Mouse (Mus musculus) lung, postnatal 0 days (tissue): ENCODE results near the gene Nthl1.

Source experiments
- CTCF ChIP-seq: IDR thresholded peaks from 2 replicates; pipeline ENCODE4 v1.5.1; 2016; ENCODE audit warnings: antibody characterized with exemption, mild to moderate bottlenecking
- EP300 ChIP-seq: IDR thresholded peaks from 2 replicates; pipeline ENCODE4 v1.6.1; 2016; ENCODE audit warnings: antibody characterized with exemption, mild to moderate bottlenecking, control low read depth

DNA sequence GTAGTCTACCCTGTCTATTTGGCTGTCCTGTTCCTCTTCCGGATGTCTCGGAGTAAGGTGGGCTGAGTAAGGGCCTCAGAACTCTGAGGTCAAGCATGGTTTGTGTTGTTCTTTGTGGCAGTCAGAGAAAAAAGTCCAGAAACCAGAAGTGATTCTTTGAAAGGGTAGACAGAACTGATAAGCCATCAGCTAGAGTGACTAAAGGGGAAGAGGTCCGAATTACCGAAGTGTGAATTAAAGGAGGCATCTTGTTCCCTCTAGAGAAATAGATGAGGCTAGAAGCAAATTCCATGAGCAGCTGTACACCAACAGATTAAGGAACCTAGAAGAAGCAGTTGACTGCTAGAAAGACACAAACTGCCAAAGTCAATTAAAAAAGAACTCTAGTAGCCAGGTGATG is 45.9 kb upstream of the Nthl1 start:
- no peak for TF ChIP-seq CTCF
- TF ChIP-seq EP300 = no peak
